Mouse (Mus musculus): ENCODE data around the gene Sv2b. TPM values are rescaled to one million over a fixed set of nuclear protein-coding genes. Genes with fewer than 3 reads are reported as not detected.

Gene Sv2b
- polyA plus RNA-seq, 1 experiment from 2014 or later = 23.5 TPM

DNA sequence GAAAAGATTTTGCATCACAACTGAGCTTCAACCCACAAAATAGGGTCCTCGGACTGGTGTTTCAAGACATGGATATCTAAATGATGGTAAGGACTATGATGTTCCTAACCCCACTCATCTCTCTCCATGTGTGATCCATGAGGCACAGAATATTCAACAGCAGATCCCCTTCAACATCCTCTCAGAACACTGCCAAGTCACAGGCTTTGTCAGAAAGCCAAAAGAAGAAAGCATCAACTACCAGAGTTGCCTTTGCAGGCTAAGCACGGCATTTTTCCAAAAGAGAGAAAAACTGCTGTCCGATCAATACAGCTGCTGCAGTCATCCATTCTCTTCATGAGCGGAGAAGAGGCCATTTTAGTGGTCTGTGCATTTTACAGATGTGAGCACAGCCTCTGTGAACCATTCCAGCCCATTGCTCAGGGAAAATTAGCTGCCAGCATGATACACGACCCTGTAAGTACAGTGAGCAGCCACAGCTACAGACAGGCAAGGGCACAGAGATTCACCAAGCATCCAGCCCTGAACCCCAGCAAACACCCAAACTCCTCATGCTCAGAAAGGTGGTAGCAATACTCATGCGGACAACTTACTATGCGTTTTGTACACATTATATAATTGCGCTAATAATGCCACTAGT lies 55.3 kb downstream of the Sv2b start:
- Histone ChIP-seq H3K4me3 (ENCODE audit: low read length) (no peak overlapping the region), H3K27ac (ENCODE audit: low read depth, low read length) (no peak overlapping the region), H3K36me3 (ENCODE audit: control insufficient read depth, insufficient read depth, low read length) (no peaks in the 10 kb centered on the region), H3K9me3 (ENCODE audit: control insufficient read depth, low read length) (no peaks in the 10 kb centered on the region), H3K4me2 (ENCODE audit: low read length) (no peak overlapping the region), H3K4me1 (ENCODE audit: control insufficient read depth, insufficient read depth, low read depth, low read length) (no peaks in the 10 kb centered on the region), H3K9ac (ENCODE audit: low read depth, low read length) (no peak overlapping the region), H3K27me3 (replicated peaks; ENCODE audit: control insufficient read depth, insufficient read depth, low read length) (no peaks in the 10 kb centered on the region)
- peak; percentile 54; the same call in 1 of the 2 replicates for ATAC-seq
- 77% methylated on average over 8 of the region's 8 CpGs for WGBS

DNA sequence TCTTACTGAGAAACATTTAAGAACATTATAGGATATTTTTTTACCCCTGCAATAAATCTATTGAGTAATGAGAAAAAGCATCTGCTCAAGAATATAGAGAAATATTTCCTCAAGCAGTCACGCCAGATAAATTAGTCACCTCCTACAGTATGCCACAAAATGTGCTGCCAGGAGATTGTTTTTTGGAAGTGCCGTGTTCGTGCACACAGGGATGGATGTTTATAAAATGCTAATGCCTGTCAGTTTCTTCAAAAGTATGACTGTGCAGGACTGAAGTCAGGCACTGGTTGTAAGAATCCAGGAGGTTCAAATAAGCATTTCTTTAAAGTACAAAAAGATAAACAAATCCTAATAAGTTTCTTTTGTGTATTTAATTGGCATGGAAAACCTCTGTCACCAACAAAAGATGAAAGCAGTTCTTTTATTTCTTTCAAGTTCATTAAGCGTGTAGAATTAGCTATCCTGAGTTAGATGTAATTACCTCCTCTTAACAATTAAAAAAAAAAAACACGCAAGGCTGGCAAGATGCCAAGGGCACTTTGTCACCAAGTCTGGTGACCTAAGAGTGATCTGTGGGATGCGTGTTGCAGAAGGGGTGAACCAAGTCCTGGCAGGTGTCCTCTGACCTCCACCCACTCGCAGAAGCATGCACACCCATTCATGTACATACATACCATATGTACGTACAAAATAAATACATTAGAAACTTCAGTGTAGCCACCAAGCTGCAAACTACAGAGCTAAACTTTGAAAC lies 68.1 kb downstream of the Sv2b start:
- H3K4me2 ChIP-seq (ENCODE audit: low read length) = no peak overlapping the region
- ATAC-seq = no peak

DNA sequence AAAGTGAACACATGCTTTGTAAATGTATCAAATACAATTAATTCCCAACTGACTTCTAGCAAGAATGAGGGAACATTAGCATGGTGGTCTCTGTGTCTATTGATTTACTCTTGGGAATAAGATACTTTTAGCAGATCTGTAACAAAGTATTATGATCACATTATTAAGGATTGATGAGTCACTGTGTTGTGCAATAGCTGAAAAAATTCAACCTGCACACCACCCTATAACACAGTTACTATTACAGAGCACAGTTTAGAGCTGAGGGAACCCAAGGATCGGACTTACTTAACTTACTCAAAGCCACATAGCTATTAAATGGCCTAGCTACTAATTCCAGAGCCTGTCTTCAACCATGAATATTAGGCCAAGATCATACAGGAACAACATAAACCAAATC lies 72.7 kb downstream of the Sv2b start:
- Histone ChIP-seq H3K4me1 (ENCODE audit: control insufficient read depth, insufficient read depth, low read depth, low read length) (no peaks in the 10 kb centered on the region), H3K4me2 (ENCODE audit: low read length) (no peak overlapping the region), H3K27ac (ENCODE audit: low read depth, low read length) (no peak overlapping the region), H3K4me3 (ENCODE audit: low read length) (no peak overlapping the region), H3K9me3 (ENCODE audit: control insufficient read depth, low read length) (no peaks in the 10 kb centered on the region), H3K27me3 (replicated peaks; ENCODE audit: control insufficient read depth, insufficient read depth, low read length) (no peaks in the 10 kb centered on the region), H3K9ac (ENCODE audit: low read depth, low read length) (no peak overlapping the region), H3K36me3 (ENCODE audit: control insufficient read depth, insufficient read depth, low read length) (no peaks in the 10 kb centered on the region)
- 100% methylated on average over 1 of the region's 1 CpGs for whole genome bisulfite sequencing
- ATAC-seq = no peak

More for the DNA sequence above, 68.1 kb downstream of the Sv2b start:
- Histone ChIP-seq H3K9me3 (ENCODE audit: control insufficient read depth, low read length) (no peaks in the 10 kb centered on the region), H3K27ac (ENCODE audit: low read depth, low read length) (no peak overlapping the region), H3K4me1 (ENCODE audit: control insufficient read depth, insufficient read depth, low read depth, low read length) (no peaks in the 10 kb centered on the region), H3K4me3 (ENCODE audit: low read length) (no peak overlapping the region), H3K27me3 (replicated peaks; ENCODE audit: control insufficient read depth, insufficient read depth, low read length) (no peaks in the 10 kb centered on the region), H3K36me3 (ENCODE audit: control insufficient read depth, insufficient read depth, low read length) (no peaks in the 10 kb centered on the region), H3K9ac (ENCODE audit: low read depth, low read length) (no peak overlapping the region)
- whole genome bisulfite sequencing = 32% methylated on average over 8 of the region's 8 CpGs

DNA sequence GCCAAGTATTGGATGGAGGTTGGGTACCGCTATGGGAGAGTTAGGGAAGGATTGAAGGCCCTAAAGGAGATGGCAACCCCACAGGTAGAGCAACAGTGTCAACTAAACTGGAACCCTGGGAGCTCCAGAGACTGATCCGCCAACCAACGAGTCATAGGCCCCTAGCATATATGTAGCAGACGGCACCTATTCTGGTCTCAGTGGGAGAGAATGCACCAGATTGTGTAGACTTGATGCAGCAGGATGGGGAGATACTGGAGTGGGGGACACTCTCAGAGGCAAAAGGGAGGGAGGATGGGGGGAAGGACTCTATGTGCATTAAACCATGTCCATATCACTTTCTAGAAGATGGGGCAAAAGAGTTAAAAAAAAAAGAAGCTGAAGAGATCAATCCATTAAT lies 84.9 kb downstream of the Sv2b start:
- Histone ChIP-seq H3K27ac (ENCODE audit: low read depth, low read length) (no peak overlapping the region), H3K4me1 (ENCODE audit: control insufficient read depth, insufficient read depth, low read depth, low read length) (no peaks in the 10 kb centered on the region), H3K4me2 (ENCODE audit: low read length) (no peak overlapping the region), H3K9ac (ENCODE audit: low read depth, low read length) (no peak overlapping the region), H3K9me3 (ENCODE audit: control insufficient read depth, low read length) (peaks cover under 1% of the 10 kb centered on the region), H3K27me3 (replicated peaks; ENCODE audit: control insufficient read depth, insufficient read depth, low read length) (no peaks in the 10 kb centered on the region), H3K36me3 (ENCODE audit: control insufficient read depth, insufficient read depth, low read length) (no peaks in the 10 kb centered on the region), H3K4me3 (ENCODE audit: low read length) (no peak overlapping the region)
- ATAC-seq = no peak
- WGBS = 86% methylated on average over 4 of the region's 4 CpGs

DNA sequence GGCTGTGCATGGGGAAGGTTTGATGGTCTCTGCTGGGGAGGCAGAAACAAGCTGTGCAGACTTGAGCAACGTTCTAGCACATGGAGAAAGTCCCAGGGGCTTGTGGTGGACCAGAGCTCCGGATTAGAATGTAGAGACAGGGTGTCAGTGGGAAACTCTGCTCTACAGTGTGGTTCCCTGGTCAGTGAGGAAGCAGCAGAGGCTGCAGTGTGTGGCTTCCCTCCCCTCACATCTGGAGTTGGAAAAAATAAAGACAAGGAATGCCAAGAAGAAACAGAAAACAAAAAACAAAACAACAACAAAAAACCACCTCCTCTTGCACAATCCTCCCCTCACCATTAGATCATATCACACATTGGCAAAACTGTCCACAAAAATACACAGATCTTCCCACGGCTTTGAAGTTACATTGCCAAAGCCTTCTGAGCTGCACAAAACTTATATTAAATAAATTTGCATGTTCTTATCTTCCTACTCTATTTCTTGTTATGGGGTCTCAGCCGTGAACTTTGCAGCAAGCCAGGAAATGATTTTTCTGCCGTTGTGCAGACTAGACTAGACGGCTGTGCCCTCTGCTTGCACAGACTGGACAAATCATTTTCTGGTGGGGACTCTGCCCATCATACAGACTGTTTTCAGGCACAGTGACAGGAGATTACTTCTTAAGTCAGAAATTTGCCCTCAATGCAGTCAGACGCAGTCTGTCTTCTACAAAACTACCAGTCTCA lies 86.2 kb downstream of the Sv2b start:
- Histone ChIP-seq H3K4me2 (ENCODE audit: low read length) (no peak overlapping the region), H3K36me3 (ENCODE audit: control insufficient read depth, insufficient read depth, low read length) (no peaks in the 10 kb centered on the region), H3K9ac (ENCODE audit: low read depth, low read length) (no peak overlapping the region), H3K9me3 (ENCODE audit: control insufficient read depth, low read length) (peaks cover 3% of the 10 kb centered on the region), H3K4me1 (ENCODE audit: control insufficient read depth, insufficient read depth, low read depth, low read length) (no peaks in the 10 kb centered on the region), H3K4me3 (ENCODE audit: low read length) (no peak overlapping the region), H3K27ac (ENCODE audit: low read depth, low read length) (no peak overlapping the region), H3K27me3 (replicated peaks; ENCODE audit: control insufficient read depth, insufficient read depth, low read length) (no peaks in the 10 kb centered on the region)
- ATAC-seq = no peak
- 74% methylated on average over 7 of the region's 7 CpGs for WGBS

- H3K4me2 ChIP-seq (ENCODE audit: low read length) = no peak overlapping the region
- 22% methylated on average over 1 of the region's 1 CpGs for WGBS
- ATAC-seq = no peak
Measured at GRCm38 (mm10) chr7:75220786-75221185, 88.3 kb downstream of the Sv2b start.

GRCm38 (mm10) chr7:75220296-75220695 lies 88.8 kb downstream of the Sv2b start:
- no peak overlapping the region for H3K27ac ChIP-seq (ENCODE audit: low read depth, low read length)
- H3K4me1 ChIP-seq (ENCODE audit: control insufficient read depth, insufficient read depth, low read depth, low read length) = no peaks in the 10 kb centered on the region
- no peak overlapping the region for H3K4me3 ChIP-seq (ENCODE audit: low read length)
- no peak for ATAC-seq
- H3K36me3 ChIP-seq (ENCODE audit: control insufficient read depth, insufficient read depth, low read length) = no peaks in the 10 kb centered on the region
- H3K4me2 ChIP-seq (ENCODE audit: low read length) = no peak overlapping the region
- no peak overlapping the region for H3K9ac ChIP-seq (ENCODE audit: low read depth, low read length)
- H3K27me3 ChIP-seq (replicated peaks; ENCODE audit: control insufficient read depth, insufficient read depth, low read length) = no peaks in the 10 kb centered on the region
- H3K9me3 ChIP-seq (ENCODE audit: control insufficient read depth, low read length) = peaks cover 3% of the 10 kb centered on the region

More at GRCm38 (mm10) chr7:75220786-75221185, 88.3 kb downstream of the Sv2b start:
- Histone ChIP-seq H3K36me3 (ENCODE audit: control insufficient read depth, insufficient read depth, low read length) (no peaks in the 10 kb centered on the region), H3K27ac (ENCODE audit: low read depth, low read length) (no peak overlapping the region), H3K9ac (ENCODE audit: low read depth, low read length) (no peak overlapping the region), H3K4me3 (ENCODE audit: low read length) (no peak overlapping the region), H3K4me1 (ENCODE audit: control insufficient read depth, insufficient read depth, low read depth, low read length) (no peaks in the 10 kb centered on the region), H3K9me3 (ENCODE audit: control insufficient read depth, low read length) (peaks cover 3% of the 10 kb centered on the region), H3K27me3 (replicated peaks; ENCODE audit: control insufficient read depth, insufficient read depth, low read length) (no peaks in the 10 kb centered on the region)

GRCm38 (mm10) chr7:75216180-75216579 lies 92.9 kb downstream of the Sv2b start:
- Histone ChIP-seq H3K36me3 (ENCODE audit: control insufficient read depth, insufficient read depth, low read length) (no peaks in the 10 kb centered on the region), H3K9me3 (ENCODE audit: control insufficient read depth, low read length) (peaks cover 3% of the 10 kb centered on the region), H3K9ac (ENCODE audit: low read depth, low read length) (no peak overlapping the region), H3K27ac (ENCODE audit: low read depth, low read length) (no peak overlapping the region), H3K4me3 (ENCODE audit: low read length) (no peak overlapping the region), H3K4me1 (ENCODE audit: control insufficient read depth, insufficient read depth, low read depth, low read length) (no peaks in the 10 kb centered on the region), H3K4me2 (ENCODE audit: low read length) (no peak overlapping the region), H3K27me3 (replicated peaks; ENCODE audit: control insufficient read depth, insufficient read depth, low read length) (no peaks in the 10 kb centered on the region)
- ATAC-seq = no peak
- 89% methylated on average over 7 of the region's 7 CpGs for WGBS

DNA sequence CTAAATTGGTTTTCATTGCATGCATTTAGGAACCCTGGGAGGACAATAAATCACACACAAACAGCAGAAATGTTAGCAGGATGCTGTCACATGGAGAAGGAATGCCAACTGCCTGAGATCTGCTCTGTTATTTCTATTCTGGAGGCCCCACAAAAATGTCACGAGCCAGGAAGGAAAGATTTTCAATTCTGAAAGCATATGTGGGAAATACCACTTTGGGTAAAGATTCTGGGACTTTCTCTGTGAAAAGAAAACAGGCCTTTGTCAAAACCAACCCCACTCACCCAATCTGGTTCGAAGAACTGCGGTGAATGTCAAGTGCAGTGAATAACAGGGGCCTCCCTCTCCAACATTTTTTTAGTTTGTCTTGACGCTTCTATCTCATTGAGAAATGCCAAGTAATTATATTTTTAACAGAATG lies 99.8 kb downstream of the Sv2b start:
- peak overlapping the region; percentile 2; the same call in 1 of the 2 replicates for H3K27ac ChIP-seq (ENCODE audit: low read depth, low read length)
- H3K27me3 ChIP-seq (replicated peaks; ENCODE audit: control insufficient read depth, insufficient read depth, low read length) = no peaks in the 10 kb centered on the region
- no peaks in the 10 kb centered on the region; the same call in 1 of the 2 replicates for H3K4me1 ChIP-seq (ENCODE audit: control insufficient read depth, insufficient read depth, low read depth, low read length)
- H3K4me2 ChIP-seq (ENCODE audit: low read length) = no peak overlapping the region
- H3K4me3 ChIP-seq (ENCODE audit: low read length) = no peak overlapping the region
- ATAC-seq = no peak
- no peaks in the 10 kb centered on the region for H3K36me3 ChIP-seq (ENCODE audit: control insufficient read depth, insufficient read depth, low read length)
- no peaks in the 10 kb centered on the region for H3K9me3 ChIP-seq (ENCODE audit: control insufficient read depth, low read length)
- 49% methylated on average over 4 of the region's 4 CpGs for WGBS
- H3K9ac ChIP-seq (ENCODE audit: low read depth, low read length) = no peak overlapping the region

Measured in hindbrain, embryonic 16.5 days (tissue).